Mouse (Mus musculus) cerebellum, postnatal 25 days (tissue): ENCODE results near the gene Dcst1.

Experiments
- DNase-seq, 2 experiments: peaks; one replicate each; pipeline ENCODE4 v3.0.0; 2021; ENCODE audit warnings: mixed read lengths in 2 of 2

The Dcst1 gene

DNA sequence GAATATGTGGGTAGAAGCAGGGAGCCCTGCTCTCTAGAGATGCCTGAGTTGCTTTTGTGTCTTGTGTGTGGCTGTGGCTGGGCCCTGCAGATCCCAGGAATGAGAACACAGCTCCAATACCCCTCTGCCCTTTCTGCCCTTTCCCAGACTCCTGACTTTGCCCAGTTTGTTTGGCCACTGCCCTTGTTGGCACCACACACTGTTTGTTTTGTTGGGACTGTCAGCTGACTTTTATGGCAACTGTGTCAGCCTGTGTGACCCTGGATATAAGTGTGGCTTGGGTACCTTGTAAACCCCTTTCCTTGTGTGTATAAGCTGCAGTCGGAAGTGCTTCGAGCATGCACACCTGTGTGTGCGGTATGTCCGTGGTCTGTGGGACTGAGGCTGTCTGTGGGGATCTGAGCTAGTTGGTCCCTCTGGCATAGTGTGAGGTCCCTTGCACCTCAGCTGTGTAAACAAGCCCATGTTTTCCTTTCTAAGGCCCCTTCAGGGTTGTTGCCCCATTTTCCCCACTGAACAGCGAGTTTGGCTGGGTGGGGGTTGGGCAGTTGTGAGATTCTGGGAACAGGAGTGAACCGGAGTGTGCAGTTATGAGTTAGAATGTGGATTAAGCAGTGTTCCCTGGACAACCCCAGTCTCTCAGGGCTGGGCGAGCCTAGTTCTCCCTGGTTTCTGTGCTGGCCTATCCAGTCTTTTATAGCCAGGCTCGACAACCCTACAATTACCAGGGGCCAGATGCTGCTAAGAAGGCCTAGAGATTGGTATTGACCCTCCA lies 59.3 kb downstream of the Dcst1 start:
- no peak for DNase-seq

DNA sequence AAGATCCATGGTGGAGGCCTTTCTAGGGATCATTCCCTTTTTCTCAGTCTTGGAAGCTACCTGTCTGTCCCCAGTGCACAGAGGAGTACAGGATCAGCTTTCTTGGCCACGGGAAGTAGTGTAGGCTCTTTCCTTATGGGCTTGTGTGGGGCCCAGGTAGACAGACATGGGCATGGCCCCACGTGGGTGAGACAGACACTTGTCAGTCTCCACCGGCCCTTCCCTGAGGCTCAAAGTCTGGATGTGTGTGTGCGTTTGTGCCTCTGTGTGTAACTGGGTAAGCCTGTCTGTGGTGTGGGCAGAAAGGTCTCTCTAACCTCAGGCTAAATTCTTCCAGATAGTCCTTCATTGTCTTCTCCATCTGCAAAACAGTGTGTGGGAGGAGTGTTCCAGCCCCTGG lies 59.9 kb downstream of the Dcst1 start:
- DNase-seq = no peak

DNA sequence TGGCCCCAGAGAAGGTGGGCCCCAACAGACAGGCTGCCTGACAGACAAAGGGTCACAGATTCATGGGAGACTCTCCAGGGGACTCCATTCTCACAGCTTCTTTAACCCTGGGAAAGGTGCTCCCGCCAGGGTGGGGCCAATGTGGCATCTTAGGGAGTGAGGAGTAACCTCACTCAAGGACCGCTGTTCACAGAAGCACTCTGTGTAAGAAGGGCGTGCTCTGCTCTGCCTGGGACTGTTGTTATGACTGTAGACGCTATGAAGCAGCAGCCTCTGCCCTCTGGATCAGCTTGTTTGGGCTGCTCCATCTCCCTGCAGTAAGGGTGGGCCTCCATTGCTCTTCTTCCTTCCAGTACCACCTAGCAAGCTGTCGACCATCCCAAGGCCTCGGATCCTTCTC lies 60.6 kb downstream of the Dcst1 start:
- DNase-seq = no peak

DNA sequence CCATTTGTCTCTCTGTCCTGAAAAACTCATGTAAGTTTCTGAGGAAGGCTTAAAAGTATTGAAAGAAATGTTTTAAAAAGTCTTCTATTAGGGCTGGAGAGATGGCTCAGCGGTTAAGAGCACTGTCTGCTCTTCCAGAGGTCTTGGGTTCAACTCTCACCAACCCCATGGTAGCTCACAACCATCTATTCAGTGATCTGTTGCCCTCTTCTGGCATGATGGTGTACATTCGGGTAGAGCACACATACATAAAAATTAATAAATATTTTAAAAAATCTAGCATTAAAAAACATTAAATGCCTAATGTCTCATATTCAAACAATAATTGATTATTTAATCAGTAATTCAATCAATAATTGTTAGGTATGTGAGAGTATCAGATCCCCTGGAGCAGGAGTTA lies 64.5 kb downstream of the Dcst1 start:
- no peak for DNase-seq
